Mouse (Mus musculus): ENCODE measurements around the gene Drd3.

DNA sequence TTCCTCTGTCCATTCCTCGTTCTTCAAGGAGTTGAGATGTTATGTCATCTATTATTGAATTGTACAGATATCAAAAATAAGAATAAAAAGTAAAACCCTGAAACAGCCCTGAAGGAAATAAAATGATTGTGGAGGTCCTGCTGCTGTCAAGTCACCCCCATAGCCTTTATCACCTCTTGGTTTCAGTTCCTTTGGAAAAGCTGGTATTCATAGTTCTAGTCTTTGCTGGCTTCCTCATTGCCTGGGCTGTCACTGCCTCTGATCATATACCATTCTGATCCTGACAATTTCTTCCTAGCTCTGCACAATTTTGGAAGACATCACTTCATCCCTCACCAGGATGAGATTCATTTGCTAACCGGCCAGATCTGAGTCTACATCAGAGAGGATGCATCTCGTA is 23.1 kb downstream of the Drd3 start:
- TF ChIP-seq CTCF (IDR thresholded peaks at IDR 0.05; ENCODE audit: low read depth, low read length) (no peak), POLR2A (IDR thresholded peaks at IDR 0.05; ENCODE audit: extremely low read depth, insufficient read depth, low read length) (no peak)

All from liver, adult 2 months (tissue).